Mouse (Mus musculus) olfactory bulb, adult 2 months (tissue): ENCODE data around the gene Trpm7.

Experiments
- CTCF ChIP-seq: fragments of 200-500 bp; IDR thresholded peaks from 2 replicates; pipeline ENCODE4 v1.5.1; 2012; ENCODE audit warnings: low read depth, mild to moderate bottlenecking, low read length, moderate library complexity; ENCODE audit not compliant: insufficient read depth
- POLR2A ChIP-seq: fragments of 200-500 bp; IDR thresholded peaks from 2 replicates; pipeline ENCODE4 v1.6.1; 2012; ENCODE audit warnings: mild to moderate bottlenecking, low read depth, low read length, moderate library complexity; ENCODE audit not compliant: insufficient read depth

- no peak for TF ChIP-seq CTCF
- TF ChIP-seq POLR2A: no peak
These were observed 93.6 kb downstream of the Trpm7 start for GRCm38 (mm10) chr2:126782433-126782832.
